Mouse (Mus musculus) urinary bladder, postnatal 25 days (tissue): ENCODE data around the gene Ptpn1.
A peak's percentile ranks its signal among the peaks of the same experiment; 100 is the strongest.

Experiments
- DNase-seq: peaks from one replicate; pipeline ENCODE4 v3.0.0; 2022; ENCODE audit warnings: low spot score

Ptpn1 gene

GRCm38 (mm10) chr2:167972146-167972545 lies 40.3 kb downstream of the Ptpn1 start:
- no peak for DNase-seq

DNA sequence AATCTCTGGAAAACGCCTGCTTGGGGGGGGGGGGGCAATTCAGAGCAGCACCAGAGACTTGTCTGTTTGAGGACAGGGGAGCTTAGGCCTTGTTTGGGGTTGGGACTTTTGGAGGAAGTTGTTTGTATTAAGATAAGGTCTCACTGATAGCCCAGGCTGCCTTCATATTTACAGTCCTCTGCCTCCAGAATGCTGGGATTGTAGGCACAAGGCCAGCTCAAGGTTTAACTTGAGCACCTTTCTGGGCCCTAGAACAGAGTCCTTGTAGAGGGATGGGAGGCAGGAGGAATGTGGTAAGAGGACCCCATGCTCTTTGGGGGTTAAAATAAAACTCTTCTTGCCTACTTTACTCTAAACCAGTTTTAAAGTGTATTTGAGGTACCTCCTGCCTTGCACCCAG lies 41.0 kb downstream of the Ptpn1 start:
- no peak for DNase-seq

GRCm38 (mm10) chr2:167975746-167976145 lies 43.9 kb downstream of the Ptpn1 start:
- DNase-seq, result no peak

DNA sequence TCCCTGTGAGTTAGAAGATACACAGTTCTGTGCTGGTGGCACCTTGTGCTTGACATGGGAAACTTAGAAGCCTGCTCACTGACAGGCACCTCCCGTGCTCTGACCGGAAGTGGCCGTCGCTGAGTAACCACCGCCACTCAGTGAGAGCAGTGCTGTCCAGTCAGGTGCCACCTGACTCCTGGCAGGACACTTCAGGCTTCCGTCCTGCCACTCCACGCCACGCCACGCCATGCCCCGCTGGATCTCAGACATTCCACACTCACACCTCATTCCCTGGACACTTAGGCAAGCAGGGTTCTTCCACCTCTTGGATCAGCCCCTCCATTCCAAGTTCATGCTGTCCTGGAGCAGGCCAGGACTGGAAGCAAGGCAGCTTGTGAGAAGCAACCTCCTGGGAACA lies 46.4 kb downstream of the Ptpn1 start:
- no peak for DNase-seq

DNA sequence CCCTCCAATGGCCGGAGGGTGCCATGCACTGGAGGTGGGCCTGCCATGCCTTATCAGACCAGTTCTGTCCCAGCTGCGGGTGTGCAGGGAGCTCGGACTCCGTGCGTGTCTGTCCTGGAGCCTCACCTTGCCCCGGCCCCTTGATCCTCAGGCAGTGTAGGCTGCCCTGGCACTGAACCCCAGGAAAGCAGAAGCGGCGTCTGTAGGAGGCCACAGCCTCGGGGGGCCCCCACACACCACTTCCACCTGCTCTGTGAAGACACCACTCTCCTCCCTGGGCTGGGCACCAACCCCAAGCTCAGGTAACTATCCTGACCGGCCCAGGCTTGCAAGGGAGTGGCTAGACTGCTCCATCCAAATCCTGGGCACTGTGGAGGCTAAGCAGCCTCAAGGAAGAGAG lies 48.5 kb downstream of the Ptpn1 start:
- DNase-seq, result no peak

DNA sequence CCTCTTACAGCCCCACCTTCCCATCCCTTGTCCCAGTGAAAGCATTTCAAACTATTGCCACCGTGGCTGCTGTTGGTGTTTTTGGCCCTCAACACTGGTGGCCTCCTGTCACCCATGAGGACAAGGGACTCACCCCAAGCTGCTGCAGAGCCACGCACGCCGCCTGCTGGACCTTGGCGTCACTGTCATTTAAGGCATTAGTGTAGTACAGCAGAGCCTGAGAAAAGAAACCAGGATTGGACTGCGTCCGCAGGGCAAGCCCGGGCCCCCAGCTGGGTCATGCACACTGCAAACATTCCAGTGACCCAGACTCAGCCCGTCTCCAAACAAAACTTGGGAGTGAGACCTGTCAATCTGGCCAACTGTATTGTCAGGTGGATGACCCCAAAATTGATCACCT lies 50.8 kb downstream of the Ptpn1 start:
- peak; percentile 51 for DNase-seq

DNA sequence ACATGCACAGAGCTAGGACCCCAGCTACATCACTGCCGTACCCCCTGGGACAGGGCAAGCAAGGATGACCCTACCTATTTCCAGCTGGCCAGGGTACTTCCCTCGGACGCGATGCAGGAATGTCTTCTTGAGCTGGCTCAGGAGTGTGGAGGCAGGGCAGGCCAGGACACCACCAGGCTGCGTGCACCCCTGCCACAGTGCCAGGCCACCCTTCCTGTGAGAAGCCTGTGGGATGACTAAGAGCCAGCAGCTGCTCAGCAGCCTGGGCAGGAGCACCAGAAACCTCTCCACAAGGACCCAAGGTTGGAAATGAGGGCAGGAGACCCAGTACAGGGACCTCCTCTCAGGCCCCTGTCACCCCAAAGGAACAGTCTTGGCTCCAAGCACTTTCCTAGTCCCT lies 52.5 kb downstream of the Ptpn1 start:
- DNase-seq, result no peak

GRCm38 (mm10) chr2:167984946-167985345 lies 53.1 kb downstream of the Ptpn1 start:
- no peak for DNase-seq

GRCm38 (mm10) chr2:167986762-167987161 lies 54.9 kb downstream of the Ptpn1 start:
- DNase-seq, result peak; percentile 58

DNA sequence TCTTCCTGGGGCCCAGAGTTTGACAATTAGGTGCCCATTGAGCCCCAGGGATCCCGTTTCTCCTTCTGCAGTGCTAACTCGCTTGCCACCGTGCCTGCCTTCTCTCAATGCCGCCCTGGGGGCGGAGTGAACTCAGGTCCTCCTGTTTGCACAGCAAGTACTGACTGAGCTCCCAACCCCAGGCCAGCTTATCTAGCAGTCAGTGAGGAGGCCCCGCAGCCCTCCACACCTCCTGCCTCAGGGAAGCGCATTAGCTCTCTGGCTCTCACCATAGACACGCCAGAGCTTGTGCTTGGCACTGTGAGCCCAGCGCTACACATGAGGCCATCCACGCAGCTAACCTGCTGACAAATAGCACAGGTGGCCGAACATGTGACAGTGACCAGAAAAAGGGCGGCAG lies 55.8 kb downstream of the Ptpn1 start:
- no peak for DNase-seq

DNA sequence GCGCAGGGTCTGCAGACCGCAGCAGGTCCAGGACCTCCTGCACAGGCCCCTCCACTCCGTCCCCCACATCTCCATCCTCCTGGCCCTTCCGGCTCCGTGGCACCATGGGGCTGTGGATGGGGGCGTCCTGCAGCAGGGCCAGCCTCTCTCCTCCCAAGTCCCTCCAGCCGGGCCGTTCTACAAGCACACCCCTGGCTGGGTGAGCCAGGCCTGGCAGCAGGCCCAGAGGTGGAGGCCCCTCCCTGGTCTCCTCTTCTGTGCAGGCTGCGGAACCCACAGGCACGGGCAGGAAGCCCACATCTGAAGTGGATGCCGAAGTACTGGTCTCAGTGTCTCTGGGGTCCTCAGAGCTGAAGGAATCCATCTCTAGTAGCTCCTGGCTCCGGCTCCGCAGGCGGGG lies 57.5 kb downstream of the Ptpn1 start:
- peak; percentile 55 for DNase-seq

DNA sequence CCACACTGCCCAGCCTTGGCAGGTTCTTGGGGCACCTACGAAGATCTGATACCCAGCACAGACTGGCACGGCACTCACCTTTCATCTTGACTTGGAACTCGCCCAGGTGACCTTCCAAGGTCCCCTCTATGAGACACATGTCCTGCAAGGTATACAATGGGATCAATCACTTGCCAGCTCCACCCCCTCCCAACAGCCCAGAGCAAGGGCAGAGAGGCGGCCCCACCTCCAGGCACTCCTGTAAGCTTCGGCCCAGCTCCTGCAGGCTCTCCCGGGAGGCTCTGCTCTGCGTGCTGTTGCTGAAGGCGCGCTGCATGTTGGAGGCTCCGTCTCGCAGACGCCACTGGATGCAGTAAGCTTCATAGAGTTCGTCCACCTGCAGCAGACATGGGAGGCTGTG lies 61.4 kb downstream of the Ptpn1 start:
- no peak for DNase-seq

DNA sequence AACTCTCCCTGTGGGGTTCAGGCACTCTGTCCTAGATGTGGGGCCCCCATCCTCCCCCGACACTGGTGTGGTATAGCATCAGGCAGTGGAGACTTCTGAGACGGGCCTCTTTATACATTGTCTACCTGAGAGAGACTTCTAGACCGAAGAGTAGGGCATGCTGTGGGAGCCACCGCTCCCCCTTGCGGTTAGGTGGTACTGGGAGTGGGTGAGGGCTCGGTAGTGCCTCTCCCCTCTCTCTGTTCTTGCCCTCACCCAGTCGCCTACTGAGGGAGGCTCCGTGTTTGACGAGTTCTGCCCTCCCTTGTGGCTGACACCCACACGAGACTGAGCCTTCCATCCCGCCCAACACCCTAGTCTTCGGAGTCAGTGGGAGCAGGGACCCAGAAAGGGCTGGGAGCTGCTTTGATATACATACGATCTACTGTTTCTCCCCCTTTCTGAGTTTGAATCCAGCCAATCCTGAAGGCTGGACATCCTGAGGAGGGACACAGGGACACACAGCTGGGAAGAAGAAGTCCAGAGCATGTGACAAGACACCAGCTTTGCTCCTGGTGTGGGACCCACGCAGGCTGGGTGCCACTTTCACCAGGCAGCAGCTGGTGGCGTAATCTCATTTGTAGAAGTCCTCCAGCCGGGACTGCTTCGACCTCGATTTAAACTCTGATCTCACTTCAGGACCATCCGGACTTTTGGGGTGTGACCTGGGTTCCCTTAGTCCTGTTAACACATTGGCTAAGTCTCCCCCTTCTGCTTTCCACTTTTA lies 64.2 kb downstream of the Ptpn1 start:
- no peak for DNase-seq

DNA sequence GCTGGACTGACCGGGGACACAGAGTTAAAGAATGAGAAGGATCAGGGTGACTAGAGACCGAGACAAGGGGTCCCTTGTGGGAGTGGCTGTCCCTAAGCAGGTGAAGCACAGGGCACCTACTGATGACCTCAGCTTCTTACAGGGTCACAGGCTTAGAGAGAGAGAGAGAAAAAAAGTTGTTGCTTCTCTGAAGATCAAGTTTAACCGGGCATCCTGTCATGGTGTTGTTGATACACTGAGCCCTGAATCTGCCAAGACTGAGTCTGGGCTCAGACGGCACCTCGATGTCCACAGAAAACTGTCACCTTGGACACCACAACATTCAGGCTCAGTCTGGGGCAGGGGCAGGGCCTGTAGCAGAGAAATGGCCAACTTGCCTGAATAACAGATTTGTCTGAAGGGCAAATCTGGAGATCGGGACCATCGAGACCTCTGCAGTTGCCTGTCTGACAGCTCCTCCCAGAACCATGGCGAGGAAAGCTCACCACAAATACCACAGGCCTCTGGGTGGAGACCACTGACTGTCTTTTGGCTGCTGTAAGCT lies 64.9 kb downstream of the Ptpn1 start:
- no peak for DNase-seq

DNA sequence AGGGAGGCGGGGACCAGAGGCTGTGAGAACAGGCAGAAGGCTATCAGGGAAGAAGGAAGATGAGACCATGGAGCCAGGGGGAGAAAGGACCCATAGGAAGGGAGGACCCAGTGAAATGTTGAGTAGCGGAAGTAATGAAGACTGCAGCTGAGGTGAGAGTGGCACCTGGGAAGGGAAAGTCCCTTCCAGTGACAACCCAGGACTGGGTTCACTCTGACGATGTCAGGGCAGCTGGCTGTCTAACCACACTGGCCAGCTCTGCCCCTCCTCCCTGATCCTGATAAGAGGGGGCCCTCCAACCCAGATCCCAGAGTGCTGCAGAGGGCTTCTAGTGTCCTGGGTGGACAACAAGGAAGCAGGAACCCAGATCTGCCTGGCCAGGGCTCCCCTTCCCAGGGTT lies 65.7 kb downstream of the Ptpn1 start:
- no peak for DNase-seq

DNA sequence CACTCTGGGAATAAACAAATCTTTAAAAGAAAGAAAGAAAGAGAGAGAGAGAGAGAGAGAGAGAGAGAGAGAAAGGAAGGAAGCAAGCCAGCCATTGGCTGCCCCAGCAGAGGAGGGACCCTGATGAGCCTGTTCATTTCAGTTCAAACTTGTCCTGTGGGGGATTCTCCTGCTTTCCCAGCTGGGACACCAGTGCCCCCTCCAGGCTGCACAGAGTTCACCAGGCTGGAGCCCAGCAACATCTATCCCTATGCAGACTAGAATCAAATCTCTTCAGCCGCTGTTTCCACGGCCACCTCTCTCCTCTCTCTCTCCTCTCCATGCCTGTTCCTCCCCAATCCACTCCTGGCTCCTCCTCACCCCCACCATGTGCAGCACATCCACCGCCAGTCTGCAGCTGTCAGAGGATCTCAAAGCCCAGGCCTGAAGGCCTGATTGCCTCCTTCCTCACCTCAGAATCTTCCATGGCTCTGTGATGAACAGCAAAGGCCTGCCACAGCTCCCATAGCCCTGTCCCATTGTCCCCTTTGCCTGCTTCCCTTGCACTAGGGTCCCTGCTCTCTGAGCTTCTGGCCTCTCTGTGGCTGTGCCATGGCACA lies 67.4 kb downstream of the Ptpn1 start:
- no peak for DNase-seq

- DNase-seq, result no peak
These were observed 70.3 kb downstream of the Ptpn1 start for GRCm38 (mm10) chr2:168002188-168002587.

DNA sequence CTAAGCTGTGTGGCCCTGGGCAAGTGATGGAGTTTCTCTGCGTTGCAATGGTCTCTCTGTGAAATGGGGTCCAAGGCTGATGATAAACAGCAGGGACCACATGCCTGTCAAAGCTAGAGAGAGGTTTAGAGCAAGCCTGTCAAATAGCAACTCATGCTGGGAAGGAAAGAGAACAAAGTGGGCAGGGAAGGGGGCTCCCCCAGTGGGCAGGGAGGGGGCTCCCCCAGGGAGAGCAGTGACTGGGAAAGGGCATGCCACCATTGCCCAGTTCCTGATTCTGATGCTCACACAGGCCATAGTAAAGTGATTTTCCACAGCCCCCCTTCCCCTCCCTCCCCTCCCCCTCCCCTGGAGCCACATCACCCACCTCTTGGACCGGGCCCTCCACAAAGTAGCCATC lies 71.0 kb downstream of the Ptpn1 start:
- DNase-seq, result no peak

GRCm38 (mm10) chr2:168003431-168003830 lies 71.6 kb downstream of the Ptpn1 start:
- DNase-seq, result no peak

GRCm38 (mm10) chr2:168004369-168004768 lies 72.5 kb downstream of the Ptpn1 start:
- DNase-seq, result no peak

DNA sequence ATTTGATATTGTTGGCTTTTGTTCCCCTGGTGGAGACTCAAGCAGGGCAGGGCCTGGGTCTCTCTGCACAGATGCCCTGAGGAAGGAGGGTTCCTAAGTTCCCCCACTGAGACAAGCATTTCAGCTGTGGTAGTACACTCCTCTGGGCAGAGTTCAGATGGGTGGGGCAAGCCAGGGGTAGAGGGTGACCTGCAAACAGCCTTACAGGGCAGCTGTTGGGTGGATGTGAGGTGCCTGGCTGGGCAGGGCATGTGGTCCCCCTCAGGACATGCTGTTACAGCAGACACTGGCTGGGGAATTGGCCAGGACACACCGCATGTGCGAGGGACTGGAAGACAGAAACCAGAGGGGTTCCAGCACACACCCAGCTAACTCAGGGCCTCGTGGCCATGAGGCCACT lies 73.1 kb downstream of the Ptpn1 start:
- no peak for DNase-seq

- DNase-seq, result no peak
These were observed 73.8 kb downstream of the Ptpn1 start for GRCm38 (mm10) chr2:168005616-168006015.

DNA sequence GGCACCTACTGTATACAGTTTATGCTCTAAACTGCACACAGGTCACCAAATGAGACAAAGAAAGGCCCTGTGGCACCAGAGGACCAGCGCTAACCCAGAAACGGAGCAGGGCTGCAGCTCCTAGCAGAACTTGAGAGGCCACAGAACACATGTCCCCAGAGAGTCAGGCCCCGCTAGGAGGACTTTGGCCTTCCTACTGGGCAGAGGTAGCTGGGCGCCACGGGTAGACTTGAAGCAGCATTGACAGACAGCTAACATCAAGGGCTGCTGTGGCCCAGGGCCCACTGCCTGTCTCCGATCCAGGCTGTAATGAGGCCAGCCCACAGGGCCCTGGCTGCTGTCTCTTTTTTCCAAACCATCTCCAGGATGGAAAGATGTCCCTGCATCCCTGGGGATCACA lies 74.6 kb downstream of the Ptpn1 start:
- DNase-seq, result no peak

- DNase-seq, result no peak
These were observed 76.3 kb downstream of the Ptpn1 start for GRCm38 (mm10) chr2:168008132-168008531.
